Mouse (Mus musculus): Measurements from ENCODE around the gene Usp19.
A peak's percentile ranks its signal among the peaks of the same experiment; 100 is the strongest.

Usp19 gene

DNA sequence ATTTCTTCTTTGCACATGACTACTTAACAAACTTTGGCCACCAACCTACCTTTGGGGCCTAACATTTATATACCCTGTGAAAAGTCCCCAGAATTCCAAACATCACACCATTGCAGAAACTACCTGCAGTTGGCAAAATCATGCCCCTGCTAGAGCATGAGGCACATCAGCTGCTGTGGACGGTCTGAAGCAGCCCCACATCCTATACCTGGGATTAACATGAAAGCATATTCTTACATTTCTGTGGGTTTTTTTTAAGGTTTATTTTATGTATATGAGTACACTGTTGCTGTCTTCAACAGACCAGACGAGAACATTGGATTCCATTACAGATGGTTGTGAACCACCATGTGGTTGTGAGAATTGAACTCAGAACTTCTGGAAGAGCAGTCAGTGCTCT is 24.2 kb upstream of the Usp19 start:
- DNase-seq (ENCODE audit: low spot score in 2 of 2) = no peak

DNA sequence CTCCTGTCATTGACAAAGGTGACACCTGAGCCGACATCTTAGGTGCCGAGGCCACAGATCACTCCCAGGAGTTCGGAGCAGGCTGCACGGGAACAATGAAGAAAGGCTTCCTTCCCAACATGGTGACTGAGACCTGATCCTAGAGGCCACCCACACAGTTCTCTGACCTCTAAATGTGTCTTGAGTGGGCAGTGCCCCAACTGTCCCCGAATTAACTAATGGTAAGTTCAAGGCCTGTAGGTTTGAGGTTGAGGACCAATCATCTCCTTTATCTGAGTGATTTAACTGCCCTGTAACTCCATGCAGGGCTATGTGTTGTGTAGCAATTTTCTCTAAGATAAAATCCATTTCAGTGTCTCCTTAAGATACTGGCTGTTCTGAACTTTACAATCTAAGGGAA is 21.0 kb upstream of the Usp19 start:
- DNase-seq (ENCODE audit: low spot score in 2 of 2) = no peak

GRCm38 (mm10) chr9:108469845-108470244 is 20.6 kb upstream of the Usp19 start:
- no peak for DNase-seq (ENCODE audit: low spot score in 2 of 2)

GRCm38 (mm10) chr9:108474528-108474927 is 15.9 kb upstream of the Usp19 start:
- no peak for DNase-seq (ENCODE audit: low spot score in 2 of 2)

- DNase-seq (ENCODE audit: low spot score in 2 of 2) = peak; percentile 80 to 82
Measured at GRCm38 (mm10) chr9:108478638-108479156, 11.7 kb upstream of the Usp19 start.

- DNase-seq (ENCODE audit: low spot score in 2 of 2) = no peak
Measured at GRCm38 (mm10) chr9:108479241-108479640, 11.2 kb upstream of the Usp19 start.

DNA sequence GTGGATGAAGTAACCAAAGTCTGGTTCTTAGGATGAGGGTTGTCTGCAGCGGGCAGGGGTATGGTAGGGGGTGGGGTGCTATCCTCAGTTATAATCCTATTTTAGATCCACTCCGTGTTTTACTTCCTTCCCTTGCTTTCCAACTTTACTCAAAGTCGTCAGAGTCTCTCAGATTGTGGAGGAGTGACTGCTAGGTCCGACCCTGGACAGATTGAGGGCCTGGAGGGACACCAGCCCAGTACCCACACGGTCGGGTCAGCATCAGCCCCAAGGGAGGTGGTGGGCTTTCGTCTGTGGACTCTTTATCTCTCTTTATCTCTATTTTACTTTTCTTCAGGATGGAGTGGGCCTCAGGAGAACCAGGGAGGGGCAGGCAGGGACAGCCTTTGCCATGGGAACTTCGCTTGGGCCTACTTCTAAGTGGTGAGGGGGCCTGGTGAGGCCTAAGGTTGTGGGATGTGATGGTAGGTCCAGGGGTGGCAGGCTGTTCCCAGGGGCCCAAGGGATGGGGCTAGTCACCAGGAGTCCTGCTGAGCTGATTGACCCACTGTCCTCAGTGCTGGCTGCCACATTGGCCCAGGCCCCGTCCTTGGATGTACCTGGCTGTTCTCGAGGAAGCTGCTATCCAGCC is 10.6 kb upstream of the Usp19 start, which contains the start of gene Lamb2:
TSS of gene Lamb2 (plus strand) at position 16 of the 631 bp plus-strand sequence.
- DNase-seq (ENCODE audit: low spot score in 2 of 2) = no peak

DNA sequence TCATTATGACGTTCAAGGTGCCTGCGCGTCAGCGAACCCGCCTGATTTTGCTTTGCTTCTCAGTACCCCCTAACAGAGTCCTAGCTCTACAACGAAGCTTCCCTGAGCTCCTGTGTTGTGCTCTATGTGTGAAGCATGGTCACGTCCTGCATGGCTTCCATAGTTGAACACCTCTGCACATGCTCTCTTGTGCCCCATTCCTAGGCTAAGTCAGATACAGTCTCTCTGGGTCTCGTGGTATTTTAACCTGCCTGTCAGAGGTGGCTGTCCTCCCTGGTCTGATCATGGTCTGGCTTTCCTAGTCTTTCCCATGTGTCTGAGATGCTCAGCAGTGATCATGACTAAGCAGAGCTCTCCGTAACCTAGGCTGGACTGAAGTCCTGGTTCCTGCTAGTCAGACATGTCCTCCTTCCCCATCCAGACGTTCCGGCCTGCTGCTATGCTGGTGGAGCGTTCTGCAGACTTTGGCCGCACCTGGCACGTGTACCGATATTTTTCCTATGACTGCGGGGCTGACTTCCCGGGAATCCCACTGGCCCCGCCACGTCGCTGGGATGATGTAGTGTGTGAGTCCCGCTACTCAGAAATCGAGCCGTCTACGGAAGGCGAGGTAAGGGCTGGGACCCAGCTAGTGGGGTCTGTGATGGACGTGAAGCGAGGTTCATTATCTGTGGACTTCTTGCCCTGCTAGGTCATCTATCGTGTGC is 9.4 kb upstream of the Usp19 start:
- DNase-seq (ENCODE audit: low spot score in 2 of 2) = no peak

GRCm38 (mm10) chr9:108481520-108482210 is 8.7 kb upstream of the Usp19 start:
- DNase-seq (ENCODE audit: low spot score in 2 of 2) = no peak

GRCm38 (mm10) chr9:108483051-108483790 is 7.2 kb upstream of the Usp19 start:
- no peak for DNase-seq (ENCODE audit: low spot score in 2 of 2)

- no peak for DNase-seq (ENCODE audit: low spot score in 2 of 2)
Measured at GRCm38 (mm10) chr9:108484021-108484420, 6.4 kb upstream of the Usp19 start.

DNA sequence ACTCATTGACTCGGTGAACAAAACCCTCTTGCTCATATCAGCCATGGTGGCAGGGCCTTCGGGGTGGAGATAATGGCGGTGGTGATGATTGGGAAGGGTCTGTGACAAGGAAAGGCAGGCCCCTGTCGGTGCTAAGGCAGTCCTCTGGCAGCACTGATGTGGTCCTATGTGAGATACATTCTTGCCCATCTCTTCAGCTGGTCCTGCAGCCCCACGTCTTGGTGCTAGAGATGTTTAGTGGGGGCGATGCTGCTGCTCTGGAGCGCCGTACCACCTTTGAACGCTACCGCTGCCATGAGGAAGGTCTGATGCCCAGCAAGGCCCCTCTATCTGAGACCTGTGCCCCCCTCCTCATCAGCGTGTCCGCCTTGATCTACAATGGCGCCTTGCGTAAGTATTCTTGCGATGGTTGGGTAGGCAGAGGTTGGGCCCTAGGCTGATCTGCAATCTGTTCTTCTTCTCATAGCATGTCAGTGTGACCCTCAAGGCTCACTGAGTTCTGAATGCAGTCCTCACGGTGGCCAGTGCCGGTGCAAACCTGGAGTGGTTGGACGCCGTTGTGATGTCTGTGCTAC is 5.0 kb upstream of the Usp19 start:
- DNase-seq (ENCODE audit: low spot score in 2 of 2) = no peak

DNA sequence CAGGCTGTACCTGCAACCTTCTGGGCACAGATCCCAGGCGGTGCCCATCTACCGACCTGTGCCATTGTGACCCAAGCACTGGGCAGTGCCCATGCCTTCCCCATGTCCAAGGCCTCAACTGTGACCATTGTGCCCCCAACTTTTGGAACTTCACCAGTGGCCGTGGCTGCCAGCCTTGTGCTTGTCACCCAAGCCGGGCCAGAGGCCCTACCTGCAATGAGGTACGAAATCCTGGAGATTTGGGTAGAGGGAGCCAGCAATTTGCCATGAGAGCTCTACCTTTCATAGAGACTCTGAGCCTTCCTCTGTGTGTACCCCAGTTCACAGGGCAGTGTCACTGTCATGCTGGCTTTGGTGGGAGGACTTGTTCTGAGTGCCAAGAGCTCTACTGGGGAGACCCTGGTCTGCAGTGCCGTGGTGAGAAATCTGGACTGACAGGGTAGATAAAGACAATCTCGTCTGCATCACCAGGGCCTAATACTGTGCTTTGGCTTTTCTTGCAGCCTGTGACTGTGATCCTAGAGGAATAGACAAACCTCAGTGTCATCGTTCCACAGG is 3.4 kb upstream of the Usp19 start:
- no peak for DNase-seq (ENCODE audit: low spot score in 2 of 2)

- DNase-seq (ENCODE audit: low spot score in 2 of 2) = no peak
Measured at GRCm38 (mm10) chr9:108488403-108488802, 2.0 kb upstream of the Usp19 start.

GRCm38 (mm10) chr9:108489215-108489614 is 1.2 kb upstream of the Usp19 start:
- no peak for DNase-seq (ENCODE audit: low spot score in 2 of 2)

GRCm38 (mm10) chr9:108489702-108490558 is 472 bp upstream of the Usp19 start:
- peak in 1 of 2 experiments; percentile 42 for DNase-seq (ENCODE audit: low spot score in 2 of 2)

DNA sequence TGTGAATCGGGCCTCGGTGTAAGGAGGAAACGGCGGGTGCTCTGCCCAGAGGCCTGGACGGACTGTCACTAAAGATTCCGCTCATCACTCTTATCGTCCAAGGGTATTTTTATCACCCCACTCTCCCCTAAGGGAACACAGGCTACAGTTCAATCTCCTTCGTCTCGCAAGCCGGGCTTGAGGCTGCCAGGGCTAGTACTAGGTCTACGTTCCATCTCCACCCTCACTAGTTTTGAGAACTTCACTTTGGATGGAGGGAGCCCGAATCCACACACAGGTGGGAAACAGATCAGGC is 831 bp downstream of the Usp19 start:
- no peak for DNase-seq (ENCODE audit: low spot score in 2 of 2)

GRCm38 (mm10) chr9:108492043-108492750 is 1.8 kb downstream of the Usp19 start:
- no peak for DNase-seq (ENCODE audit: low spot score in 2 of 2)

GRCm38 (mm10) chr9:108493246-108493645 is 2.8 kb downstream of the Usp19 start:
- no peak for DNase-seq (ENCODE audit: low spot score in 2 of 2)
